Mouse (Mus musculus): ENCODE results near the gene Ccdc60.

DNA sequence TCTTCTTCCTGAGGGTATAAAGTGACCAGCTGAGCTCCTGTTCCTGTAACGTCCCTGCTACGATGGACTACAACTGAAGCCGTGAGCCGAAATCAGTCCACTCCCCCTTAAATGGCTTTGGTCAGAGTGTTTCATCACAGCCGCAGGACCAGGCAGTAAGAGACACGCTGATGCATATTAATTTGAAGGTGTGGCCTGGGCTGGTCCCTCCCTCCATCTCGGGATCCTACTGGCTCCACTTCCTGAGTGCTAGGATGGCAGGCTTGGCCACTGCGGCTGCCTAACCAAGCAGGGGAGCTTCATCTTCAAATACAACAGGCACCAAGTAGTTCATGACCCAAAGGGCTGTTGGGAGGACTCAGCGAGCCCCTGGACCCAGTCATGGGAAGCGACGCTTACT, 94.3 kb downstream of the Ccdc60 start:
- no peak for TF ChIP-seq CTCF (IDR thresholded peaks at IDR 0.05; ENCODE audit: low read depth, low read length)
- TF ChIP-seq POLR2A (IDR thresholded peaks at IDR 0.05; ENCODE audit: borderline replicate concordance, low read depth, low read length) = no peak
